Mouse (Mus musculus) forebrain, embryonic 13.5 days (tissue): ENCODE measurements around the gene Pitpnm1. TPM values are rescaled to one million over a fixed set of nuclear protein-coding genes. Genes with fewer than 3 reads are reported as not detected.

ENCODE experiments used
- ATAC-seq: fragments of 200-750 bp; cut with Nextera tagmentation; 2 replicates; pipeline ENCODE4 v1.8.0; 2017
- H3K27ac ChIP-seq: fragments of 300-500 bp; sonication (generic); 2 replicates; pipeline ENCODE4 v1.5.1; 2015; ENCODE audit warnings: inconsistent platforms, mild to moderate bottlenecking, moderate library complexity
- H3K27me3 ChIP-seq: fragments of 300-500 bp; sonication (generic); 2 replicates; pipeline ENCODE4 v1.6.1; 2015; ENCODE audit warnings: mild to moderate bottlenecking, inconsistent platforms
- H3K36me3 ChIP-seq: fragments of 300-500 bp; sonication (generic); 2 replicates; pipeline ENCODE4 v1.6.1; 2015; ENCODE audit warnings: mild to moderate bottlenecking, inconsistent platforms; ENCODE audit not compliant: poor library complexity, severe bottlenecking
- H3K4me1 ChIP-seq: fragments of 300-500 bp; sonication (generic); 2 replicates; pipeline ENCODE4 v1.6.1; 2015; ENCODE audit warnings: inconsistent platforms
- H3K4me2 ChIP-seq: fragments of 300-500 bp; sonication (generic); 2 replicates; pipeline ENCODE4 v1.6.1; 2015; ENCODE audit warnings: inconsistent platforms, mild to moderate bottlenecking, moderate library complexity
- H3K4me3 ChIP-seq: fragments of 300-500 bp; sonication (generic); 2 replicates; pipeline ENCODE4 v1.5.1; 2015; ENCODE audit warnings: mild to moderate bottlenecking, inconsistent platforms
- H3K9ac ChIP-seq: fragments of 300-500 bp; sonication (generic); 2 replicates; pipeline ENCODE4 v1.6.1; 2015; ENCODE audit warnings: mild to moderate bottlenecking, inconsistent platforms
- H3K9me3 ChIP-seq: fragments of 300-500 bp; sonication (generic); replicated peaks from 2 replicates; pipeline ENCODE4 v1.6.1; 2016; ENCODE audit warnings: inconsistent platforms
- WGBS: fragments of 180-500 bp; shearing (Covaris S2); methylation state at CpG from one replicate; pipeline ENCODE4 v1.1.7; 2015; 5-methylcytosine and 5-hydroxymethylcytosine counted together
- polyA plus RNA-seq: library from polyadenylated mRNA; unstranded; fragments of >200 nt; fragmentation: Nextera tagmentation; extraction: Ambion mirVana; gene quantifications from 2 replicates; pipeline ENCODE4 v1.2.1, GENCODE M21; 2015

The Pitpnm1 gene
- polyA plus RNA-seq, 1 experiment from 2014 or later = 21.1 TPM

DNA sequence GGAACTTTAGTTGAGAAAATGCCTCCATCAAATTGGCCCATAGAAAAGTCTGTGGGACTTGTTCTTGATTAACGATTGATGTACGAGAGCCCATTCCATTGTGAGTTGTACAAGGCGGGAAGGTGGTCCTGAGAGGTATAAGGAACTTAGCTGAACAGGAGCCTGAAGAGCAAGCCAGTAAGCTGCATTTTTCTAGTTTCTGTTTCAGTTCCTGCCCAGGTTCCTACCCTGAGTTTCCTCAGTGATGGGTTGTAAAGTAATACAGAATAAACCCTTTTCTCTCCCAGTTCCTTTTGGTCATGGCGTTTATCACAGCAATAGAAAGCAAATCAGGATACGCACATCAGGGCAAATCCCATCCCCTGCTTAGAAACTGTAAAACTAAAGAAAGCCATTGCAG, 38.1 kb downstream of the Pitpnm1 start:
- H3K4me3 ChIP-seq = no peak overlapping the region
- WGBS = 83% methylated on average over 5 of the region's 5 CpGs
- peaks cover 9% of the 10 kb centered on the region for H3K36me3 ChIP-seq
- H3K4me1 ChIP-seq = no peaks in the 10 kb centered on the region
- H3K9me3 ChIP-seq = no peaks in the 10 kb centered on the region
- no peak for ATAC-seq
- no peak overlapping the region for H3K9ac ChIP-seq
- H3K27ac ChIP-seq = no peak overlapping the region
- no peak overlapping the region for H3K4me2 ChIP-seq
- no peaks in the 10 kb centered on the region for H3K27me3 ChIP-seq

DNA sequence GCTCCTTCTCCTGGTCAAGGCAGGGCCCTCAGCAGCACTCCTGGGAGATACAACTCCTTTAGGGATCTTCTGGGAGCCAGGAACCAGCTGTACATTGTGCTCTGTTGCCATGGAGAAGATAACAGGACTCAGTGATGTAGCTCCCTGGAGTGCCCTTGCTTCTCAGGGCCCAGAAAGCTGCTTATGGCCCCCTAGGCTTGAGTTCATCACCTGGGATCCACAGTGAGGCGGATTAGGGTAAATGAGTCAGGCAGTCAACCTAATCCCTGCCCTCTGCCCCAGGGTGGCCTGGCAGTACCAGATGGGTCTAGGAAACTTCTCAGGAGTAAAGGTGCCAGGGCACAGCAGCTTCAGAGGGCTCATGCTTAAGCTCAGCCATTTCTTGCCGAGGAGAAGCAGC, 39.6 kb downstream of the Pitpnm1 start, which contains the start of gene Gpr152:
TSS of gene Gpr152 (plus strand) at position 342 of the 400 bp plus-strand sequence.
- H3K4me2 ChIP-seq = no peak within 1 kb of the TSS
- WGBS = 75% methylated on average over 2 of the region's 2 CpGs
- no peaks in the 10 kb centered on the region for H3K4me1 ChIP-seq
- no peak within 1 kb of the TSS for H3K4me3 ChIP-seq
- no peak within 1 kb of the TSS for H3K9ac ChIP-seq
- H3K9me3 ChIP-seq = no peaks in the 10 kb centered on the region
- H3K27me3 ChIP-seq = no peaks in the 10 kb centered on the region
- H3K27ac ChIP-seq = no peak within 1 kb of the TSS
- no peaks in the 10 kb centered on the region for H3K36me3 ChIP-seq
- no peak for ATAC-seq

DNA sequence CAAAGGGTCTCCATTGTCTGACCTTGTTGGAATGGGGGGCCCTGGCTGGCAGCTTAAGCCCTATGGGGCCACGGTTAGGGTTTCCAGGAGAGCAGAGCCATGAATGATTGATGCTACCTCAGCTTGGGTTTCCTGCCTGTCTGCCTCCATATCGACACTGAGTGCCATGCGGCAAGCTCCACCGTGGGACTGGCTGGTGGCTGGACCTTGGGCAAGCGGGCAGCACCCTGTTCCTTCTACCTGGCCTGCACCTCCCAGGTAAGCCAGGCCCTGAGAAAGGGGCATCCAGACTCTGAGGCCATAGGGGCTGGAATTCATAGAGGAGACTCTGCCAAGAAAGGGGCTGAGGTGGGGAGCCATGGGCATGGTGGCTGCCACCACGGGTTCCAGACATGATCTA, 40.3 kb downstream of the Pitpnm1 start:
- no peaks in the 10 kb centered on the region for H3K4me1 ChIP-seq
- no peak overlapping the region for H3K9ac ChIP-seq
- no peak for ATAC-seq
- no peak overlapping the region for H3K4me3 ChIP-seq
- whole genome bisulfite sequencing = 83% methylated on average over 6 of the region's 6 CpGs
- no peaks in the 10 kb centered on the region for H3K36me3 ChIP-seq
- H3K9me3 ChIP-seq = no peaks in the 10 kb centered on the region
- no peak overlapping the region for H3K27ac ChIP-seq
- no peak overlapping the region for H3K4me2 ChIP-seq
- H3K27me3 ChIP-seq = no peaks in the 10 kb centered on the region

DNA sequence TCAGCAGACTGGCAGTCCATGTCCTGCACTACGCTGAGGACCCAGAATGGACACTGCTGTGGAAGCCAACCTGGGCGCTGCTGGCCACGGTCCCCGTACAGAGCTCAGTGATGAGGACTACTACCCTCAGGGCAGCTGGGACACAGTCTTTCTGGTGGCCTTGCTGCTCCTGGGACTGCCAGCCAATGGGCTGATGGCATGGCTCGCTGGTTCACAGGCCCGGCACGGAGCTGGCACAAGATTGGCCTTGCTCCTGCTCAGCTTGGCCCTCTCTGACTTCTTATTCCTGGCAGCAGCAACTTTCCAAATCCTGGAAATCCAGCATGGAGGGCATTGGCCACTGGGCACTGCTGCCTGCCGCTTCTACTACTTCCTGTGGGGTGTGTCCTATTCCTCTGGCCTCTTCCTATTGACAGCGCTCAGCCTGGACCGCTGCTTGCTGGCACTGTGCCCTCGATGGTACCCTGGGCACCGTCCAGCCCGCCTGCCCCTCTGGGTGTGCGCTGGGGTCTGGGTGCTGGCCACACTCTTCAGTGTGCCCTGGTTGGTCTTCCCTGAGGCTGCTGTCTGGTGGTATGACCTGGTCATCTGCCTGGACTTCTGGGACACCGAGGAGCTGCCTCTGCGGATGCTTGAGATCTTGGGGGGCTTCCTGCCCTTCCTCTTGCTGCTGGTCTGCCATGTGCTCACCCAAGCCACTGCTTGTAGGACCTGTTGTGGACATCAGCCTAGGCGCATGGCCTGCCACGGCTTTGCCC, 42.8 kb downstream of the Pitpnm1 start:
- Histone ChIP-seq H3K9me3 (no peaks in the 10 kb centered on the region), H3K36me3 (no peaks in the 10 kb centered on the region), H3K27ac (no peak overlapping the region)

DNA sequence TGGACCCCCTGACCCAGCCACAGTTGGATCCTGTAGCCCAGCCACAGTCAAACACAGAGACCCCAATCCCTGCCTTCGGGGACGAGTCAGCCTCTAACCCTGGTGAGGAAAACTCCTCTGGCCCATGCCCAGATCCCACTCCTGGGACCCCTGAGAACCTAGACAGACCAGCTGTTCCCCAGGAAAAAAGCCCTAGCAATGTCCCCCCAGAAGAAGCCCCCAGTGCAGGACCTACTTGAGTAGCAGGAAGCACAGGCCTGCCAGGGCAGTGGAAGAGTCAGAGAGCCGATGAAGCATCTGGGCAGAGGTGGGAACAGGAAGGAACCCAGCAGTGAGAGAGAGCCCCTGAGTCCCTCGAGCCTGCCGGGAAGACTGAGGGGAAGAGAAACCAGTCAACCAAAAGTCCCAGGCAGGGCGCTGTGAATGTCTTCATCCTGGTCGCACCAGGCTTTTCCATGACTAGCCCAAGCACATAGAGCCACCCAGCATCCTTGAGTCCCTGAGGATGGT, 44.0 kb downstream of the Pitpnm1 start, which contains the start of gene Cabp4:
TSS of gene Cabp4 (minus strand) at position 275 of the 510 bp plus-strand sequence.
- H3K27ac ChIP-seq = no peak within 1 kb of the TSS

More for the DNA sequence above, 42.8 kb downstream of the Pitpnm1 start:
- no peak overlapping the region for H3K9ac ChIP-seq
- WGBS = 88% methylated on average over 18 of the region's 18 CpGs
- H3K27me3 ChIP-seq = no peaks in the 10 kb centered on the region
- no peak overlapping the region for H3K4me3 ChIP-seq
- ATAC-seq = no peak
- H3K4me2 ChIP-seq = no peak overlapping the region
- peaks cover 6% of the 10 kb centered on the region for H3K4me1 ChIP-seq

DNA sequence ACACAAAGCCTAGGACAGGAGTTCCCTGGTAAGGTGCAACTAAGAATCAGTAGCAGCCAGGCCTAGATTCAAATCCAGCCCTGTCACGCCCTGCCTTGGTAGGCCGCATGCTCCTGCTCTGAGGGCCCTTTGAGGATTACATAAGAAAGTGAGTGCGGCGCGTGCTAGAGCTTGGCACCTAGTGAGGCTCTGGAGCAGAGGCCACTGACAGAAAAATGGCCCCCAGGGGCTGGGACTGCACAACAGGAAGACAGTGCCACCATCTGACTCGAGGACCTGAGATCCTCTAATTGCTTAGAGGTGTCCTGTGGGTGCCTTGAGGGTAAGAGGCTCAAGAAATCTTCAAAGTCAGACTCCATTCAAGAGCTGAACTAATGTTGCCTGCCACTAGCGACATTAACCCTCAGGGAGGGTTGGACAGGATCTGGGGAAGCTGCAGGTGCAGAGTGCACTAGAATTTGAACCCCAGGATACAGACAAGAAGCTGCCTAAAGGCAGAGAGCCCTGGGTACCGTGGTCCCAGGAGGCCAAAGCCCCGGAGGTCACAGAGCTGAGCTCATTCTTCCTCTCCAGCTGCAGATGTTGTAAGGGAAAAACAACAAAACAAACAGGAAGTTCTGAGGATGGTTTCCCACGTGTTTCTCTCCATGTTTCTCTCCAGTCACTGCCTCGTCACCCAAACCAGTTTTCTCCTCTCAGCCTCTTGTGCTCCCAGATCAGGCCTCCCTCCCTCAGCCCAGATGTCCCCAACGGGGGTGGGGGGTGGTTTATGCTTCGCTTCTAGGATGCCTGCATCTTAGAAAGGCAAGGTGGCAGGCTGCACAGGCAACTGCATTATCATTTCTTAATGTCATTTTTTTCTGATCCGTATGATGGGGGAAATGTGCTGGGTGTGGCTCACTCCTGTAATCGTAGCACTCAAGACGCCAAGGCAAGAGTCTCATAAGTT, 45.0 kb downstream of the Pitpnm1 start:
- Histone ChIP-seq H3K9ac (no peak overlapping the region), H3K9me3 (no peaks in the 10 kb centered on the region), H3K27me3 (no peaks in the 10 kb centered on the region), H3K36me3 (peaks cover 1% of the 10 kb centered on the region; the same call in 1 of the 2 replicates), H3K4me1 (peaks cover 23% of the 10 kb centered on the region), H3K27ac (no peak overlapping the region), H3K4me3 (no peak overlapping the region), H3K4me2 (no peak overlapping the region)
- WGBS = 87% methylated on average over 16 of the region's 16 CpGs
- ATAC-seq = no peak

More for the DNA sequence above, 44.0 kb downstream of the Pitpnm1 start, which contains the start of gene Cabp4:
- no peak within 1 kb of the TSS for H3K9ac ChIP-seq
- 87% methylated on average over 7 of the region's 7 CpGs for WGBS
- H3K4me1 ChIP-seq = peaks cover 13% of the 10 kb centered on the region
- no peak within 1 kb of the TSS for H3K4me2 ChIP-seq
- H3K4me3 ChIP-seq = no peak within 1 kb of the TSS
- no peaks in the 10 kb centered on the region for H3K9me3 ChIP-seq
- H3K36me3 ChIP-seq = no peaks in the 10 kb centered on the region
- no peak for ATAC-seq
- H3K27me3 ChIP-seq = no peaks in the 10 kb centered on the region

DNA sequence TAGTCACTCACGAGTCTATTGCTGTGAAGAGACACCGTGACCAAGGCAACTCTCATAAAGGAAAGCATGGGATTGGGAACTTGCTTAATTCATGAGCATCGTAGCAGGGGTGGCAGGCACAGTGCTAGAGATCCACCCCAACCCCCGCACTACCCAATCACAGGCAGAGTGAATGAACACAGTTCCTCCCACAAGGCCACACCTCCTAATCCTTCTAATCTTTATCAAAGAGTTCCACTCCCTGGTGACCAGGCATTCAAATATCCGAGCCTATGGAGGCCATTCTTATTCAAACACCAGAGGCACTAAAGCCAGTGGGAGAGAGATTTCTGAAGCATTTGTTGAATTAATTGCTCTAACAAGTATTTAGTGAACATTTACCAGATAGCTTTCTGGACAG, 46.1 kb downstream of the Pitpnm1 start:
- no peak for ATAC-seq
- 87% methylated on average over 5 of the region's 5 CpGs for WGBS
- Histone ChIP-seq H3K4me1 (peaks cover 26% of the 10 kb centered on the region), H3K36me3 (peaks cover 12% of the 10 kb centered on the region), H3K4me2 (no peak overlapping the region), H3K9me3 (no peaks in the 10 kb centered on the region), H3K9ac (no peak overlapping the region), H3K4me3 (no peak overlapping the region), H3K27me3 (no peaks in the 10 kb centered on the region), H3K27ac (no peak overlapping the region)

DNA sequence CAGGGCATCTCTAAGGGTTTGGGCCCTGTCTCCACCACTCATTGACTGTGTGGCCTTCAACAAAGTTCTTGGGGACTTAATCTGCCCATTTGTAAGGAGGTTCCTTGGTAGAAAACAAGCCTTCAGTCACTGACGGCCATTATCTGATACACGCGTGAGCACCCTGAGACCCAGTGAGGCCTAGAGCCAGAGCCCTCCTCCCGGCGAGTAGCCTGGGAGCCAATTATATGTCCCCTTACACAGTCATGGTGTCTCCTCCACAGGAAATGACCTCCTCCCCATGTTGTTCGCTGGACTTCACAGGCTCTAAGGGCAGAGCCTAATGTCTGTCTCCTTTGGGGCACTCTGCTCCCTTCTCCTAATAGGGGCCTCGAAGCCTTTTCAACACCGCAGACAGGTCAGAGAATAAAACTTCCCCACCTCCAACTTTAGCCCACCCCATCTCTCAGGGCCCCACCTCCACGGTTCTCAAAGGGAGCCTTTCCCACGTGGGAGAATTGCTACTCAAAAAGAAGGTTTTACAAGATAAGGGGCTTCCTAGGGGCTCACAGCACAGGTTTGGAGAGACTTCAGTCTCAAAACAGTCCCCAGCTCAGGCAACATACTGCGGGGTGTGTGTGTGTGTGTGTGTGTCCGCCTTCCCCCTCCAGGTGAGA, 46.7 kb downstream of the Pitpnm1 start:
- H3K27ac ChIP-seq = no peak overlapping the region
- H3K9ac ChIP-seq = no peak overlapping the region
- no peaks in the 10 kb centered on the region for H3K27me3 ChIP-seq
- 66% methylated on average over 12 of the region's 12 CpGs for WGBS
- no peak overlapping the region for H3K4me3 ChIP-seq
- H3K4me1 ChIP-seq = peaks cover 26% of the 10 kb centered on the region
- H3K9me3 ChIP-seq = no peaks in the 10 kb centered on the region
- ATAC-seq = no peak
- no peak overlapping the region for H3K4me2 ChIP-seq
- H3K36me3 ChIP-seq = peaks cover 18% of the 10 kb centered on the region

DNA sequence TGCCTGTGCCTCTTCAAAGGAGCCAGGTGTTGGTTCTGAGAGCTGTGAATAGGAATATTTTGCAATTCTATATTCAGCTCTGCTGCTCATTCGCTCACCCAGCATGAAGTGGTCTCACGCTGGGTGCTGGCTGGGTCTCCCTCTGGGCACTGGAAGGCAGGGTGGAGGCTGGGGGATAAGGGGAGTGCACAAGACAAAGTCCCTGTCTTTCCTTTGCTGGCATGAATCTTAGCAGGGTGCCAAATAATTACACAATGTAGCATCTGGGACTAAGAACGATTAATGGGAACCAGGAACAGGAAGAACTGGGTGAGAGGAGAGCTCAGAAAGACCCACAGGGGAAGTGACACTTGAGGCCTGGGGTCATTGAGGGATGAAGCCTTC, 47.2 kb downstream of the Pitpnm1 start:
- peaks cover 22% of the 10 kb centered on the region for H3K36me3 ChIP-seq
- H3K9me3 ChIP-seq = no peaks in the 10 kb centered on the region
- peaks cover 26% of the 10 kb centered on the region for H3K4me1 ChIP-seq
- H3K27me3 ChIP-seq = no peaks in the 10 kb centered on the region
- no peak overlapping the region for H3K4me2 ChIP-seq
- WGBS = 40% methylated on average over 3 of the region's 3 CpGs
- no peak for ATAC-seq
- no peak overlapping the region for H3K27ac ChIP-seq
- no peak overlapping the region for H3K4me3 ChIP-seq
- no peak overlapping the region for H3K9ac ChIP-seq

DNA sequence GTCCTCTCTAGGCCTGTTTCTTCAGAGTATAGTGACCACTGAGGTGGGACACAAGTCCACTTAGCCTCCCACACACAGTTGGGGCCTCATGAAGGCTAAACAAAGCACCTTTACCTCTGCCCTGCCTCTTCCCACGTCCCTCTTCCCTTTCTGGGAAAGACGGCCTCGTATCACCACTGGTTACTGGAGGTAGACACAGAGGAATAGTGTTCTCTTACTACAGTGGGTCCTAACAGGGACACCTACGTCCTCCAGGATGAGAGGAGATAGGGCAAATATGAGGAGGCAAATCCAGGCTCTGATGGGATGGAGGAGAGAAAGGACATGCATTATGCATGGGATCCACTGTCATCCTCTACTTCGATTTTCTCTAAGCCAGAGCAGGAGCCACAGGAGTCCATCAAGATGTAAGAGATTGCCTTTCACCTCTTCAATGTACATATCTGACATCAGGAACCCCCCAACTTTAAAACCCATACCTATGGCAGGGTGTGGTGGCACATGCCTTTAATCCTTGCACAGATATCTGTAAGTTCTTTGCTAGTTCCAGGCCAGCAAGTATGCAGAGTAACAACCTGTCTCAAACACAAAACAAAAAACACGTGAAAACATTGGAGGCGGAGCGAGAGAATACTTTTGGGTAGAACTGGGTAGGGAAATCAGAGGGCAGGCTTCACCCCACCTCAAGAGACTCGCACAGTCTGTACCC, 48.1 kb downstream of the Pitpnm1 start:
- Histone ChIP-seq H3K4me1 (peaks cover 26% of the 10 kb centered on the region), H3K9me3 (no peaks in the 10 kb centered on the region), H3K4me3 (peak overlapping the region; percentile 84), H3K27me3 (no peaks in the 10 kb centered on the region), H3K4me2 (peak overlapping the region; percentile 86), H3K36me3 (peaks cover 31% of the 10 kb centered on the region), H3K9ac (peak overlapping the region; percentile 88), H3K27ac (peak overlapping the region; percentile 1; the same call in 1 of the 2 replicates)
- peak; percentile 31 for ATAC-seq
- WGBS = 37% methylated on average over 9 of the region's 9 CpGs

DNA sequence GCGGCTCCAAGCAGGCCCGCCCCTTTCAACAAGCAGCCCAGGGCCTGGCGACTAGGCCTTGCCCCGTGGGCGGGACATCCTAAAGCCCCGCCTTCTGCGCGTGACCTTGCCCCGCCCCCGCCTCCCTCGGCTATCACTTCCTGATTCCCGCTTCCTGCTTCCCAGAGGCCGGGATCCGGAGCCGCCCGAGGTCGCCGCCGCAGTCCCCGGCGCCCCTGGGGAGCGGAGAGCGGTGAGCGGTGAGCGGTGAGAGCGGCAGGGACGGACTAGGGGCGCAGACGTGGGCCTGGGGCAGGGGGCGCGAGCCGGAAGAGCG, 48.7 kb downstream of the Pitpnm1 start, which contains the start of gene Coro1b:
TSS of gene Coro1b (plus strand) at position 129 of the 316 bp plus-strand sequence.
- peaks cover 36% of the 10 kb centered on the region for H3K36me3 ChIP-seq
- H3K9me3 ChIP-seq = no peaks in the 10 kb centered on the region
- peak within 1 kb of the TSS; percentile 84 for H3K4me3 ChIP-seq
- no peaks in the 10 kb centered on the region for H3K27me3 ChIP-seq
- ATAC-seq = peak; percentile 96
- WGBS = under 1% methylated on average over 31 of the region's 33 CpGs
- peak within 1 kb of the TSS; percentile 52; the same call in 1 of the 2 replicates for H3K27ac ChIP-seq
- H3K4me1 ChIP-seq = peaks cover 26% of the 10 kb centered on the region
- peak within 1 kb of the TSS; percentile 88 for H3K9ac ChIP-seq
- peak within 1 kb of the TSS; percentile 86 for H3K4me2 ChIP-seq
